Mouse (Mus musculus): ENCODE measurements at regions not wholly inside any gene's neighbourhood (a gene's known extent, or its start where the extent isn't known, plus 50 kb on each side); places are given as distances from the start of the nearest gene placed in this dataset.
A peak's percentile ranks its signal among the peaks of the same experiment; 100 is the strongest.

- H3K27me3 ChIP-seq (ENCODE audit: insufficient read depth, low read length) = no peaks in the 10 kb centered on the region
- H3K4me1 ChIP-seq (ENCODE audit: insufficient read depth) = no peaks in the 10 kb centered on the region
- no peak overlapping the region for H3K27ac ChIP-seq (ENCODE audit: low read depth, low read length)
- no peaks in the 10 kb centered on the region for H3K9me3 ChIP-seq (ENCODE audit: low read length)
- no peak overlapping the region for H3K9ac ChIP-seq
- DNase-seq (no peak), ATAC-seq (no peak)
- no peak overlapping the region for H3K4me2 ChIP-seq (ENCODE audit: low read depth)
- no peaks in the 10 kb centered on the region for H3K36me3 ChIP-seq (ENCODE audit: insufficient read depth)
- WGBS = 72% methylated on average over 1 of the region's 1 CpGs
- H3K4me3 ChIP-seq (ENCODE audit: low read depth, low read length) = no peak overlapping the region
- no peak for TF ChIP-seq CTCF (IDR thresholded peaks at IDR 0.05; ENCODE audit: low read depth)
These were observed 491.2 kb downstream of the Tm4sf1 start for GRCm38 (mm10) chr3:56810548-56811071.

GRCm38 (mm10) chr3:56793054-56793453 lies 508.7 kb downstream of the Tm4sf1 start:
- ATAC-seq (no peak), DNase-seq (no peak)
- Histone ChIP-seq H3K4me3 (ENCODE audit: low read depth, low read length) (no peak overlapping the region), H3K4me1 (ENCODE audit: insufficient read depth) (no peaks in the 10 kb centered on the region), H3K9ac (no peak overlapping the region), H3K36me3 (ENCODE audit: insufficient read depth) (no peaks in the 10 kb centered on the region), H3K4me2 (ENCODE audit: low read depth) (no peak overlapping the region), H3K9me3 (ENCODE audit: low read length) (no peaks in the 10 kb centered on the region), H3K27me3 (ENCODE audit: insufficient read depth, low read length) (no peaks in the 10 kb centered on the region), H3K27ac (ENCODE audit: low read depth, low read length) (no peak overlapping the region)
- no peak for TF ChIP-seq CTCF (IDR thresholded peaks at IDR 0.05; ENCODE audit: low read depth)
- 79% methylated on average over 1 of the region's 1 CpGs for WGBS

- TF ChIP-seq CTCF (IDR thresholded peaks at IDR 0.05; ENCODE audit: low read depth) = no peak
- H3K27ac ChIP-seq (ENCODE audit: low read depth, low read length) = peak overlapping the region; percentile 54; the same call in 1 of the 2 replicates
- 34% methylated on average over 3 of the region's 3 CpGs for WGBS
These were observed 512.6 kb downstream of the Tm4sf1 start for GRCm38 (mm10) chr3:56789155-56789554.

GRCm38 (mm10) chr3:56773920-56774319 lies 527.9 kb downstream of the Tm4sf1 start:
- Histone ChIP-seq H3K36me3 (ENCODE audit: insufficient read depth) (no peaks in the 10 kb centered on the region), H3K4me3 (ENCODE audit: low read depth, low read length) (no peak overlapping the region), H3K27ac (ENCODE audit: low read depth, low read length) (no peak overlapping the region), H3K4me2 (ENCODE audit: low read depth) (no peak overlapping the region), H3K9me3 (ENCODE audit: low read length) (no peaks in the 10 kb centered on the region), H3K4me1 (ENCODE audit: insufficient read depth) (no peaks in the 10 kb centered on the region), H3K27me3 (ENCODE audit: insufficient read depth, low read length) (no peaks in the 10 kb centered on the region), H3K9ac (no peak overlapping the region)
- 75% methylated on average over 5 of the region's 5 CpGs for WGBS
- TF ChIP-seq CTCF (IDR thresholded peaks at IDR 0.05; ENCODE audit: low read depth) = no peak
- DNase-seq (no peak), ATAC-seq (no peak)

More at GRCm38 (mm10) chr3:56789155-56789554, 512.6 kb downstream of the Tm4sf1 start:
- DNase-seq (peak; percentile 60), ATAC-seq (peak; percentile 89)
- Histone ChIP-seq H3K4me2 (ENCODE audit: low read depth) (no peak overlapping the region), H3K9ac (no peak overlapping the region), H3K9me3 (ENCODE audit: low read length) (no peaks in the 10 kb centered on the region), H3K4me1 (ENCODE audit: insufficient read depth) (no peaks in the 10 kb centered on the region), H3K36me3 (ENCODE audit: insufficient read depth) (no peaks in the 10 kb centered on the region), H3K4me3 (ENCODE audit: low read depth, low read length) (no peak overlapping the region), H3K27me3 (ENCODE audit: insufficient read depth, low read length) (no peaks in the 10 kb centered on the region)

- H3K4me3 ChIP-seq (ENCODE audit: low read depth, low read length) = no peak overlapping the region
- H3K9ac ChIP-seq = no peak overlapping the region
- DNase-seq = no peak
- no peak overlapping the region for H3K4me2 ChIP-seq (ENCODE audit: low read depth)
- no peaks in the 10 kb centered on the region for H3K36me3 ChIP-seq (ENCODE audit: insufficient read depth)
- H3K9me3 ChIP-seq (ENCODE audit: low read length) = no peaks in the 10 kb centered on the region
- TF ChIP-seq CTCF (IDR thresholded peaks at IDR 0.05; ENCODE audit: low read depth) = no peak
- H3K4me1 ChIP-seq (ENCODE audit: insufficient read depth) = no peaks in the 10 kb centered on the region
- H3K27ac ChIP-seq (ENCODE audit: low read depth, low read length) = no peak overlapping the region
- no peaks in the 10 kb centered on the region for H3K27me3 ChIP-seq (ENCODE audit: insufficient read depth, low read length)
- peak; percentile 54 for ATAC-seq
- WGBS = 17% methylated on average over 2 of the region's 2 CpGs
These were observed 531.6 kb downstream of the Tm4sf1 start for GRCm38 (mm10) chr3:56770225-56770624.

GRCm38 (mm10) chr3:56767133-56767532 lies 534.7 kb downstream of the Tm4sf1 start:
- WGBS = 53% methylated on average over 3 of the region's 3 CpGs
- Histone ChIP-seq H3K4me1 (ENCODE audit: insufficient read depth) (no peaks in the 10 kb centered on the region), H3K9ac (no peak overlapping the region), H3K4me2 (ENCODE audit: low read depth) (no peak overlapping the region), H3K27ac (ENCODE audit: low read depth, low read length) (no peak overlapping the region), H3K9me3 (ENCODE audit: low read length) (no peaks in the 10 kb centered on the region), H3K27me3 (ENCODE audit: insufficient read depth, low read length) (no peaks in the 10 kb centered on the region), H3K36me3 (ENCODE audit: insufficient read depth) (no peaks in the 10 kb centered on the region), H3K4me3 (ENCODE audit: low read depth, low read length) (no peak overlapping the region)
- ATAC-seq = no peak
- DNase-seq = peak; percentile 28
- TF ChIP-seq CTCF (IDR thresholded peaks at IDR 0.05; ENCODE audit: low read depth) = no peak

- no peaks in the 10 kb centered on the region for H3K9me3 ChIP-seq (ENCODE audit: low read length)
- DNase-seq (no peak), ATAC-seq (no peak)
- TF ChIP-seq CTCF (IDR thresholded peaks at IDR 0.05; ENCODE audit: low read depth) = no peak
- H3K4me3 ChIP-seq (ENCODE audit: low read depth, low read length) = no peak overlapping the region
- no peaks in the 10 kb centered on the region for H3K36me3 ChIP-seq (ENCODE audit: insufficient read depth)
- H3K27me3 ChIP-seq (ENCODE audit: insufficient read depth, low read length) = no peaks in the 10 kb centered on the region
- no peak overlapping the region for H3K4me2 ChIP-seq (ENCODE audit: low read depth)
- WGBS = 73% methylated on average over 3 of the region's 3 CpGs
- H3K27ac ChIP-seq (ENCODE audit: low read depth, low read length) = no peak overlapping the region
- no peak overlapping the region for H3K9ac ChIP-seq
- no peaks in the 10 kb centered on the region for H3K4me1 ChIP-seq (ENCODE audit: insufficient read depth)
These were observed 537.5 kb downstream of the Tm4sf1 start for GRCm38 (mm10) chr3:56764336-56764735.
